Mouse (Mus musculus) olfactory bulb, adult 2 months (tissue): ENCODE results near the gene Lrfn1.

Experiments used
- CTCF ChIP-seq: fragments of 200-500 bp; IDR thresholded peaks from 2 replicates; pipeline ENCODE4 v1.5.1; 2012; ENCODE audit warnings: low read depth, mild to moderate bottlenecking, low read length, moderate library complexity; ENCODE audit not compliant: insufficient read depth
- POLR2A ChIP-seq: fragments of 200-500 bp; IDR thresholded peaks from 2 replicates; pipeline ENCODE4 v1.6.1; 2012; ENCODE audit warnings: mild to moderate bottlenecking, low read depth, low read length, moderate library complexity; ENCODE audit not compliant: insufficient read depth

- no peak for TF ChIP-seq CTCF
- TF ChIP-seq POLR2A: no peak
Observed at GRCm38 (mm10) chr7:28490410-28490809, 38.6 kb downstream of the Lrfn1 start.
